Mouse (Mus musculus) retina, adult 2 months (tissue): ENCODE data around the gene Fuom.
A peak's percentile ranks its signal among the peaks of the same experiment; 100 is the strongest.

ENCODE experiments used
- DNase-seq: peaks from one replicate; pipeline ENCODE4 v3.0.0-alpha.2; 2012; ENCODE audit warnings: low read depth, low spot score

Gene Fuom

GRCm38 (mm10) chr7:140101498-140101897 lies 743 bp downstream of the Fuom start:
- DNase-seq = no peak

DNA sequence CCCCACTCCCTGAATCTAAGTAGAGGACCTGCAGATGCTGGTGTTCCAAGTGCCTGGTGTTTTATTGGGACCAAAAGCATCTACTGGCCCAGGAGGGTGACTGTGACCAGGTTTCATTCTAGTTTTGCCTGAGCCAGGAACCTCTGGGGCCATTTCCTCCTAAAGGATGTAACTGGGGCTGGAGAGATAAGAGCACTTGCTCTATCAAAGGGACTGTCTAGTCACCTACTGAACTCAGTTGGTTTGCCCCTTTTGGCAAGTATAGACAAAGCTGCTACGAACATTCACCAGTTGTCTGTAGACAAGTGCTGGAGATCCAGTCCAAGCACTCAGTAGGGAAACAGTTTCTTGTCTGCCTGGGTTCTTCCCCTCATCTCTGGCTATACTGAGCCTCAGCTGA lies 3.8 kb downstream of the Fuom start:
- no peak for DNase-seq

GRCm38 (mm10) chr7:140096055-140096454 lies 6.2 kb downstream of the Fuom start:
- DNase-seq = no peak

GRCm38 (mm10) chr7:140095556-140095955 lies 6.7 kb downstream of the Fuom start:
- no peak for DNase-seq

- no peak for DNase-seq
Observed at GRCm38 (mm10) chr7:140094954-140095353, 7.3 kb downstream of the Fuom start.

DNA sequence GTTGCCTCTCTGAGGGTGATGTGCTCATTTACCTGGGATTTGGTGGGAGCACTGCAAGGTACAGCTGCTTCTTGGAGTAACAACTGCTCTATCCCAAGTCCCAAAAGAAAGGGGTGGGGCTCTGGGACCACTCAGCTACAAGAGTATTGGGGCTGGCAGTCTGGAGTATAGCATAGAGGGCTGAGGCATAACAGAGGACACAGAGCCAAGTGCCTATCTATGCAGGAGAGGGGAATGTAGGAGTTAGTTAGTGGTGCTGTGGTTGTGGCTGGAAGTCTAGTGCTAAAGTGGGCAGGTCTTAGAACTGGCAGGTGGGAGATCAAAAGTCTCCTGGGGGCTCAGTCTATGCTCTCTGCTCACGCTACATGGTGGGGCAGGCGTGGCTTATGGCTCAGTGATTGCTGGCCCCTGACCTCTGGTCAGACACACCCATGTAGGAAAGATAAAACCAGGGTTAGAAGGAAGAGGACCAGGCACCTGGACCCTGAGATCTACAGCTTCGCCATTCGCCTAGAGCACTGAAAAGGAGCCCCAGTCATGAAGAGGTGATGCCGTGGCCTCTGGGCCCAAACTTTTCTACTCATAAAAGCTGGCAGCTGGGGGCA lies 9.2 kb downstream of the Fuom start, which contains the start of gene Prap1:
Gene Prap1 (plus strand): TSS at position 472 of the 605 bp plus-strand sequence.
- no peak for DNase-seq

- DNase-seq = no peak
Observed at GRCm38 (mm10) chr7:140090601-140091000, 11.6 kb downstream of the Fuom start.

GRCm38 (mm10) chr7:140082242-140082678 lies 20.0 kb downstream of the Fuom start, which contains the start of gene Caly:
Gene Caly (minus strand): TSS chr7:140082548.
- no peak for DNase-seq

DNA sequence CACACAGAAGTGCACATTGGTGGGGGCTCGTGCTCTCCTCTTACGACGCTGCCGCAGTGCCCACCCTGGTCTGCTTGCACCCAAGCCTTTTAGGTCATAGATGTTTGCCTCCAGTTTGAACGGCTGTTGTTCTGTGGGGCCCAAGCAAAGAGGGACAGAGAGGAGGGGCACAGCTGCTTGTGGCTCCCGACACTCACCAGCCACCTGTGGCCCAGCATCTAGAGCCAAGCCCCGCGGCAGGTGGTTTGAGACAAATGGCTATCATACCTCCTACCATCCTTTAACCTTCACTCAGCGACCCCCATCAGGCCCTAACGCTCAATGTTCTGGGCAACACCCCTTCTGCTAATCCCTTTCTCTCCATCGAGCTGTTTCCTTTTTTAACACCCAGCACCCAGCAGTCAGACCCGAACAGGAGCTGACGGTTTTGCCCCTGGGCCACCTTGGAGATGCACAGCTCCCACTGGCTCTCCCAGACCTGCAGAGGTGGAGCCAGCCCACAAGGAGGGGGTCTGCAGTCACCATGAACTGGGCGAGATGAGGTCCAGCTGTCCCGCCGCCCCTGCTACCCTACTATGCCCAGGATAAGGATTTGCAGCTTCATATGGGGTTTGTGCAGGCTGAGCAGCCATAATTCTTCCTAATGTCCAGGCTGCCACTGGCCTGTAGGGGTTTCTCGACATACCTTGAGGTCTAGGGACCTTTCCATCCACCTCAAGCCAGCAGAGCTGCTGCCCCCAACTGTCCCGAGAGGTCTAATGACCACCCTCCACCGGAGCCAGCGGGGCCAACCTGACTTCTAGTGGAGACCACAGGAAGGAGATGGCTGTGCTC lies 20.6 kb downstream of the Fuom start:
- DNase-seq = no peak

DNA sequence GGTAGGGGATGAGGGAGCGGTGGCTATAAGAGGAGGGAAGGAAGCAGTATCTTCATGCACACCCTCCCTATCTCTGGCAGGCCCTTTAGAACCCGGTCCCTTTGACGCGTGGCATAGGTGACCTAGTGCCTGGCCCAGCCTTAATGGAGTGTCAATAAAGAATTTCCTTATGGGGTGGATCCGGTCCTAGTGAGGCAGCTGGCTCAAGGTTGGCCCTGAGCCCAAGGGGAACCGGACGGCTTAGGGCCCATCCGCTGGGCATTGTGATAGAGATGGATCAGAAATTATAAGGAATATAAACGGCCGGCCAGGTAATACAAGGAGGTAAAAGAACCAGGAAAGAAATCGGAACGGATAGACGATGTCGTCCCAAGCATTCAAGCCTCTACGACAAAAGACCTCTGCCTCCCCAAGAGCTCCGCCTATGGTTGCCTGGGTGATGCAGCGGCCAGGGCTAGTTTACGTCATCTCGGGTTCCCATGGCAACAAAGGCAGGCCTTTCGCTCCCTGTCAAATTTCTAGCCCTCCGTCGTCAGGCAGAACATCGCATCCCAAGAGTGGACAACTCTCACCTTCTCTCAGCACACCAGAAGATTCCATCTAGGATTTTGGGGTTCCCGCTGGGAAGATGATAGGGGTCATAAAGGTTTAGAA lies 21.6 kb downstream of the Fuom start:
- DNase-seq = peak; percentile 62

DNA sequence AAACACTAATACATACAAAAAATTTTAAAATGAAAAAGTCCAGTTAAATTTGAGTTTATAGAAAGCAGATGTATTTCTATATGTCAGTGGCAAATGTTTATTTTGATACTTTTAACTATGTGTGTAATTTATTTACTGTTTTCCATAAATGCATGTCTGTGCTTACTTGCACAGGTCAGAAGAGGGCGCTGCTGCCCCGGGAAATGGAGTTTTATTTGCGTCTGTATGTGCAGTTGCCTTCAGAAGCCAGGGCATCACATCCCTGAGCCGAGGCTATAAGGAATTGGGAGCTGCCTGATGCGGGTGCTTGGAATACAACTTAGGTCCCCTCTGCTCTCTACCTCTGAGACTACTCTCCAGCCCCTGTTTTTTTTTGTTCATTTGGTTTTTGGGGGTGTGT lies 23.5 kb downstream of the Fuom start:
- DNase-seq = no peak

GRCm38 (mm10) chr7:140077698-140078097 lies 24.5 kb downstream of the Fuom start:
- DNase-seq = no peak

GRCm38 (mm10) chr7:140070042-140070711 lies 32.1 kb downstream of the Fuom start:
- DNase-seq = no peak

GRCm38 (mm10) chr7:140067397-140067796 lies 34.8 kb downstream of the Fuom start:
- no peak for DNase-seq

DNA sequence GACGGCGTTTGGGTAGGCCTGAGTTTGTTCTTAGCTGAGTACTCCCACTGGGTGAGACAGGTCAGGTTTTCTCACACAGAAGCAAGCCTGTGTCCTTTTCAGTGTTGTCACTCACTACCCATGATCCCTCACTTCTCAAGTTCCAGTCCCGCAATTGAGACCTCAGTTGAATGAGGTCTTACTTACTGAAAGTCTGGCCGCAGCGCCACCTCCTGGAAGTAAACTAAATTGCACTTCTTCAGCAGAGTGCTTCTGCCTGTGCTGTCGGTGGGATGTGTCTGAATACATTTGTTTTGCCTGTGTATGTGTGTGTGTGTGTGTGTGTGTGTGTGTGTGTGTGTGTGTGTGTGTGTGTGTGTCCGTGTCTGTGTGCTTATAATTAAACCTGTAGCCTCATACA lies 39.1 kb downstream of the Fuom start:
- no peak for DNase-seq

DNA sequence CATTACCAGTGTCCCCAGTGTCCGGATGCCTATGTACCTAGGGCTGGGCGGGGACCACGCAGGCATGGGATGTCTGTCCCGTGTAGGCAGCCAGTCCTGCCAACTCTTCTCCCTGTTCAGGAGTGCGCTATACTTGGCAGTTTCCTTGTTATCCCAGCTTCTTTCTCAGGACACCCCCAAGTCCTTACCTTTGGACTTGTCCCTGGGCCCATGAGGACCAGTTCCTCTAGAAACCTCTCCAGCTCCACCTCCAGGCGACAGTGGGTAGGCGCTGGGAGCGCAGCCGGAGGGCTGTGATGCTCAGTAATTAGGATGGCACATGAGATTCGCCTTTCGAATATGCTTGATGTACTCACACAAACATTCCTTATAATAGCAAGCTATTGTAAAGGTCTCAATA lies 39.9 kb downstream of the Fuom start:
- no peak for DNase-seq

GRCm38 (mm10) chr7:140061832-140062130 lies 40.5 kb downstream of the Fuom start:
- DNase-seq = no peak

- no peak for DNase-seq
Observed at GRCm38 (mm10) chr7:140060936-140061831, 41.1 kb downstream of the Fuom start.

DNA sequence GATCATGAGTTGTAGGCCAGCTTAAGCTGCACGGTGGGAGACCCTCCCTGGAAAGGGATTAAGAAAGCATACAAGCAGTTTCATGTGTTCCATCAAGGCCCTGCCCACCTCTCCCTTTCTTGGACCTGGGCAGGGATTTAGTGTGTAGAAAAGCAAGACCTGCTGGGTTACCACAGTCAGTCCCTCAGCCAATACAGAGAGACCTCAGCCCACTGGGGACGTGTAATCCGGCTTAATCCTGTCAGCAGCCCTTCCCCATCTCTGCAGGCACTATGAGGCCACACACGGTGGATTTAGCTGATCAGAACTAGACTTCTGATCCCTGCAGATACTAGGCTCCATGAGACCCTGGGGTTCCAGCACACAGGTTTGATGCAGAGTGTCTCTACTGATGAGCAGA lies 42.6 kb downstream of the Fuom start:
- no peak for DNase-seq

DNA sequence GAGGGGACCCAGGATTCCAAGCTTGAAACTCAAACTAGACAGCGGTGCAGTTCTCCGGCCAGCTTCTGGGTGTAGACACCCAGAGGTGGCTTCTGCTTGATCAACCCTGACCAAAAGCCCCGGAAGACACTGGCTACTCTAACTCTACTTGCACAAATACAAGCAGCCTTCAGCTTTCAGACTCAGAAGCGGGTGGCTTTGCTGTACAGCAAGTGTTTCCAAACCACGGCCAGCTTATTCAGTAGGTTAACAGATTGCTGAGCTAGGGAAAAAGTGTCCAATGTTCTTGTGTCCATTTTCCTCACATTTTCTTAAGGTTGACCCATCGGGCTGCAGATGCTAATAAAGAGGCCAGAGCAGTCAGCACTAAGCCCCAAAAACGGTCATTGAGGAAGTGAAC lies 43.7 kb downstream of the Fuom start:
- DNase-seq = no peak
